Mouse (Mus musculus) MEL (cell line): ENCODE results near the gene Fgd4. TPM values are rescaled to one million over a fixed set of nuclear protein-coding genes. Genes with fewer than 3 reads are reported as not detected.
"Not testable (repeated sequence)": the region's sequence is repeated elsewhere in the genome, so short reads cannot be mapped to it uniquely, and the experiment has no call there.

Experiments
- DNase-seq: peaks from one replicate; pipeline ENCODE4 v3.0.0; 2011; ENCODE audit warnings: low read depth, low spot score
- H3K27ac ChIP-seq: 2 replicates; pipeline ENCODE4 v1.5.1; 2012; ENCODE audit warnings: low read depth, mild to moderate bottlenecking, control low read depth, low read length, moderate library complexity; ENCODE audit not compliant: control insufficient read depth
- H3K27me3 ChIP-seq, 2 experiments: fragments of 150-350 bp in 1 of 2; sonication (generic) in 1 of 2; 2 replicates each; pipeline ENCODE4 v1.6.1; 2012; ENCODE audit warnings: low read length in 2 of 2, mild to moderate bottlenecking in 2 of 2, improper control_type of control experiment in 1 of 2, moderate library complexity in 1 of 2; ENCODE audit not compliant: insufficient read depth in 2 of 2, control insufficient read depth in 1 of 2
- H3K36me3 ChIP-seq, 2 experiments: 2 replicates each; pipeline ENCODE4 v1.6.1; 2012 to 2014; ENCODE audit warnings: low read length in 2 of 2, improper control_type of control experiment in 1 of 2, inconsistent platforms in 1 of 2, mild to moderate bottlenecking in 1 of 2; ENCODE audit not compliant: insufficient read depth in 2 of 2, control insufficient read depth in 1 of 2
- H3K4me1 ChIP-seq, 2 experiments: fragments of 150-350 bp in 1 of 2; sonication (generic) in 1 of 2; 2 replicates each; pipeline ENCODE4 v1.6.1; 2012; ENCODE audit warnings: low read length in 2 of 2, improper control_type of control experiment in 1 of 2, mild to moderate bottlenecking in 1 of 2; ENCODE audit not compliant: insufficient read depth in 2 of 2, control insufficient read depth in 1 of 2
- H3K4me3 ChIP-seq, 2 experiments: fragments of 150-350 bp in 1 of 2; sonication (generic) in 1 of 2; 2 replicates each; pipeline ENCODE4 v1.5.1; 2012; ENCODE audit warnings: low read depth in 2 of 2, low read length in 2 of 2, mild to moderate bottlenecking in 2 of 2, moderate library complexity in 2 of 2, control low read depth in 1 of 2, improper control_type of control experiment in 1 of 2; ENCODE audit not compliant: control insufficient read depth in 1 of 2, insufficient read depth in 1 of 2
- H3K79me2 ChIP-seq: 2 replicates; pipeline ENCODE4 v1.6.1; 2012; ENCODE audit warnings: mild to moderate bottlenecking, low read length, moderate library complexity; ENCODE audit not compliant: control insufficient read depth, poor library complexity, insufficient read depth
- H3K9ac ChIP-seq: 2 replicates; pipeline ENCODE4 v1.6.1; 2012; ENCODE audit warnings: low read depth, mild to moderate bottlenecking, control low read depth, low read length, moderate library complexity; ENCODE audit not compliant: control insufficient read depth, poor library complexity, severe bottlenecking
- H3K9me3 ChIP-seq: fragments of 150-350 bp; sonication (generic); replicated peaks from 2 replicates; pipeline ENCODE4 v1.6.1; 2012; ENCODE audit warnings: mild to moderate bottlenecking, low read length, improper control_type of control experiment, moderate library complexity; ENCODE audit not compliant: insufficient read depth
- CTCF ChIP-seq, 3 experiments: IDR thresholded peaks in 2 of 3; conservative IDR thresholded peaks in 1 of 3; 2 replicates each; pipeline ENCODE4 v1.5.1; 2011 to 2012; ENCODE audit warnings: low read length in 3 of 3, low read depth in 2 of 3, mild to moderate bottlenecking in 2 of 3, improper control_type of control experiment in 1 of 3, inconsistent platforms in 1 of 3, mixed read lengths in 1 of 3, moderate library complexity in 1 of 3; ENCODE audit not compliant: control insufficient read depth in 1 of 3, insufficient read depth in 1 of 3, poor library complexity in 1 of 3, severe bottlenecking in 1 of 3
- ELF1 ChIP-seq: IDR thresholded peaks from 2 replicates; pipeline ENCODE4 v1.6.1; 2014; ENCODE audit warnings: low read depth, mild to moderate bottlenecking, inconsistent platforms, low read length, improper control_type of control experiment, moderate library complexity
- ETS1 ChIP-seq: IDR thresholded peaks from 2 replicates; pipeline ENCODE4 v1.6.1; 2012; ENCODE audit warnings: low read depth, mild to moderate bottlenecking, inconsistent platforms, low read length, improper control_type of control experiment, moderate library complexity
- GABPA ChIP-seq: IDR thresholded peaks from 2 replicates; pipeline ENCODE4 v1.6.1; 2012; ENCODE audit warnings: low read depth, mild to moderate bottlenecking, inconsistent platforms, low read length, improper control_type of control experiment, moderate library complexity
- GATA1 ChIP-seq: IDR thresholded peaks from 2 replicates; pipeline ENCODE4 v1.6.1; 2011; ENCODE audit warnings: low read depth, low read length, improper control_type of control experiment
- JUND ChIP-seq: IDR thresholded peaks from 2 replicates; pipeline ENCODE4 v1.6.1; 2011; ENCODE audit warnings: low read depth, mild to moderate bottlenecking, improper control_type of control experiment, low read length
- MAX ChIP-seq: IDR thresholded peaks from 2 replicates; pipeline ENCODE4 v1.6.1; 2011; ENCODE audit warnings: low read length, improper control_type of control experiment
- MEF2A ChIP-seq: IDR thresholded peaks from 2 replicates; pipeline ENCODE4 v1.6.1; 2014; ENCODE audit warnings: low read depth, mild to moderate bottlenecking, inconsistent platforms, low read length, improper control_type of control experiment; ENCODE audit not compliant: poor library complexity, insufficient replicate concordance, severe bottlenecking; ENCODE audit errors: extremely low read depth
- MYC ChIP-seq: IDR thresholded peaks from 2 replicates; pipeline ENCODE4 v1.6.1; 2011; ENCODE audit warnings: low read depth, mild to moderate bottlenecking, low read length, improper control_type of control experiment, moderate library complexity
- RAD21 ChIP-seq: IDR thresholded peaks from 2 replicates; pipeline ENCODE4 v1.6.1; 2011; ENCODE audit warnings: mild to moderate bottlenecking, low read depth, low read length, improper control_type of control experiment
- SMC3 ChIP-seq: IDR thresholded peaks from 2 replicates; pipeline ENCODE4 v1.6.1; 2011; ENCODE audit warnings: low read depth, low read length, improper control_type of control experiment
- TAL1 ChIP-seq: IDR thresholded peaks from 2 replicates; pipeline ENCODE4 v1.6.1; 2012; ENCODE audit warnings: mild to moderate bottlenecking, inconsistent platforms, low read length, moderate library complexity, mixed read lengths
- TCF12 ChIP-seq: IDR thresholded peaks from 2 replicates; pipeline ENCODE4 v1.6.1; 2014; ENCODE audit warnings: low read depth, mild to moderate bottlenecking, inconsistent platforms, low read length, improper control_type of control experiment, moderate library complexity
- USF2 ChIP-seq, 2 experiments: IDR thresholded peaks; 2 replicates each; pipeline ENCODE4 v1.6.1; 2011 to 2012; ENCODE audit warnings: improper control_type of control experiment in 2 of 2, low read length in 2 of 2, borderline replicate concordance in 1 of 2, inconsistent platforms in 1 of 2, low read depth in 1 of 2, mild to moderate bottlenecking in 1 of 2; ENCODE audit not compliant: insufficient read depth in 1 of 2
- ZC3H11A ChIP-seq: IDR thresholded peaks from 2 replicates; pipeline ENCODE4 v1.6.1; 2012; ENCODE audit warnings: low read depth, mild to moderate bottlenecking, inconsistent platforms, low read length, improper control_type of control experiment
- polyA plus RNA-seq, 2 experiments: library from polyadenylated mRNA; stranded (reverse) in 1 of 2; unstranded in 1 of 2; fragments of >175 nt in 1 of 2; fragments of >200 nt in 1 of 2; gene quantifications; 2 replicates each; pipeline versions ENCODE4 v1.2.1 to v1.2.4; 2012; ENCODE audit warnings: low replicate concordance in 2 of 2, low read depth in 1 of 2; ENCODE audit not compliant: insufficient read length in 2 of 2, insufficient read depth in 1 of 2, missing spikeins in 1 of 2
- total RNA-seq: library from RNA; depleted of rRNA; stranded (reverse); fragments of 300-350 nt; gene quantifications from 2 replicates; pipeline ENCODE4 v1.2.3, GENCODE M21; 2012; rRNA removed

Fgd4 gene
- total and polyA plus RNA-seq, 3 experiments: 0.03 to 10.0 TPM; not detected in 1

DNA sequence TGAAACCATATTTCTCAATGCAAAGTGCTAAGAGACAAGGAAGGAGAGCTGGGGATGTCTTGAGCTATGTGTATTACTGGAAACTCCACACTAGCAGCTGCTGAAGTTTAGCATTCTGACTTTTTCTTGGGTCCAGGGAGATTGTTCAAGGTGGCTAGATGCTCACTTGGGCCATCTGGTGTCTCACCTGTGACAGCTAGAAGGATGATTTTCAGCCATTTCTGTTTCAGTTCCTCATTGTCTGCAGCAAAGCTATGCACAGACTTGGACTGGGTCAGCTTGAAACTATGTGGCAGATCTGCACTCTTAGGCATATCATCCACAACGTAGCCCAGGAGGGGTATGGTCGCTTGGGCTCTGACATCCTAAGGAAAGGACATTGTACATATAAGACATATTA, 177.9 kb downstream of the Fgd4 start:
- Histone ChIP-seq H3K9ac (no peak overlapping the region), H3K9me3 (no peaks in the 10 kb centered on the region), H3K27me3 (peaks cover 0 to 3% of the 10 kb centered on the region in 2 experiments; a peak in 2 of 4 replicates), H3K36me3 (no peaks in the 10 kb centered on the region), H3K27ac (no peak overlapping the region), H3K79me2 (no peaks in the 10 kb centered on the region), H3K4me3 (no peak overlapping the region), H3K4me1 (no peaks in the 10 kb centered on the region)
- TF ChIP-seq USF2 (IDR thresholded peaks at IDR 0.05; ENCODE audit: borderline replicate concordance in 1 of 2, insufficient read depth in 1 of 2, low read depth in 1 of 2, low read length in 2 of 2) (no peak), MEF2A (no peak), MAX (no peak), JUND (no peak), RAD21 (no peak), SMC3 (no peak), ETS1 (no peak), TAL1 (no peak), ELF1 (no peak), MYC (no peak), TCF12 (no peak), CTCF (IDR thresholded peaks at IDR 0.05 in 2 of 3, conservative IDR thresholded peaks at IDR 0.05 in 1 of 3; ENCODE audit: control insufficient read depth in 1 of 3, insufficient read depth in 1 of 3, low read depth in 2 of 3, low read length in 3 of 3, poor library complexity in 1 of 3, severe bottlenecking in 1 of 3) (no peak), GABPA (no peak), ZC3H11A (no peak), GATA1 (no peak)
- no peak for DNase-seq

DNA sequence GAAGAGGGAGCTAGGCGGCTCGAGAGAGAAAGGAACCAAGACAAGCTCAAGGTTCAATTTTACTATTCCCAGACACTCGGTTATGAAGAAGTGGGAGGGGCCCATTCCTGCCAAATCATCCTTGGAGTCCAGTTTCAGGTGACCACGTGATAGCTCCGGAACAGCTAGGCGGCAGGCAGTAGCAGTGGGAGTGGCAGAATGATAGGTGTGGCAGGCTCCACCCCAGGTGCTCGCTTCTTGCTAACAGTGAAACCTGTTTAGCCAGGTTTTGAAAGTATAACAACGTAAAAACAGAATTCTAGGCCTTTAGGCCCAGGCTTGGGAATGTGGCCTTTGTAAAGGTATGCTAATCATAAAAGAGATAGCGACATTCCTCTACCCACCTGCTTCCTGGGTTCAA, 233.1 kb downstream of the Fgd4 start:
- not testable (repeated sequence) for DNase-seq, H3K27ac ChIP-seq, H3K36me3 ChIP-seq, H3K4me1 ChIP-seq, H3K79me2 ChIP-seq, H3K9ac ChIP-seq, H3K9me3 ChIP-seq, H3K27me3 ChIP-seq, H3K4me3 ChIP-seq

Other genes with a start within 250 kb of the Fgd4 start
- gene Dnm1l, start 241.6 kb downstream of the Fgd4 start, total RNA-seq: 53.3 and 55.2 TPM in 2 replicates
- 10 to 100 TPM; 62.3 to 83.2 TPM for gene Dnm1l, start 241.6 kb downstream of the Fgd4 start, polyA plus RNA-seq
- not detected in 2 replicates for gene Olfr19, start 75.9 kb upstream of the Fgd4 start, total RNA-seq
- gene Olfr19, start 75.9 kb upstream of the Fgd4 start, polyA plus RNA-seq: not detected
- not detected in 2 replicates for gene Spag6l, start 228.9 kb upstream of the Fgd4 start, total RNA-seq
- not detected for gene Spag6l, start 228.9 kb upstream of the Fgd4 start, polyA plus RNA-seq